Mouse (Mus musculus) liver, adult 2 months (tissue): Measurements from ENCODE around the gene Utrn. TPM values are rescaled to one million over a fixed set of nuclear protein-coding genes. Genes with fewer than 3 reads are reported as not detected.

Experiments
- DNase-seq: peaks from one replicate; pipeline ENCODE4 v3.0.0-alpha.2; 2011; ENCODE audit warnings: low read depth, low spot score; ENCODE audit errors: extremely low read depth
- H3K27ac ChIP-seq: fragments of 200-500 bp; replicated peaks from 2 replicates; pipeline ENCODE4 v1.5.1; 2012; ENCODE audit warnings: low read depth, mild to moderate bottlenecking, control low read depth, inconsistent platforms, low read length; ENCODE audit not compliant: insufficient read depth
- H3K27me3 ChIP-seq: fragments of 200-500 bp; 2 replicates; pipeline ENCODE4 v1.6.1; 2012; ENCODE audit warnings: mild to moderate bottlenecking, moderate library complexity, low read length, inconsistent platforms; ENCODE audit not compliant: control insufficient read depth, insufficient read depth
- H3K36me3 ChIP-seq: fragments of 200-500 bp; 2 replicates; pipeline ENCODE4 v1.6.1; 2012; ENCODE audit warnings: low read length, inconsistent platforms; ENCODE audit not compliant: control insufficient read depth, insufficient read depth
- H3K4me1 ChIP-seq: fragments of 200-500 bp; 2 replicates; pipeline ENCODE4 v1.6.1; 2011; ENCODE audit warnings: low read length; ENCODE audit not compliant: control insufficient read depth, insufficient read depth
- H3K4me3 ChIP-seq: fragments of 200-500 bp; 2 replicates; pipeline ENCODE4 v1.5.1; 2011; ENCODE audit warnings: low read depth, mild to moderate bottlenecking, control low read depth, low read length, moderate library complexity; ENCODE audit not compliant: insufficient read depth
- H3K79me2 ChIP-seq: fragments of 200-500 bp; 2 replicates; pipeline ENCODE4 v1.6.1; 2012; ENCODE audit warnings: inconsistent platforms, mild to moderate bottlenecking, low read length, moderate library complexity; ENCODE audit not compliant: control insufficient read depth, insufficient read depth
- H3K9ac ChIP-seq: fragments of 200-500 bp; 2 replicates; pipeline ENCODE4 v1.6.1; 2012; ENCODE audit warnings: low read depth, mild to moderate bottlenecking, control low read depth, inconsistent platforms, low read length
- CTCF ChIP-seq: fragments of 200-500 bp; IDR thresholded peaks from 2 replicates; pipeline ENCODE4 v1.5.1; 2011; ENCODE audit warnings: low read depth, low read length, control low read depth
- POLR2A ChIP-seq: fragments of 200-500 bp; IDR thresholded peaks from 2 replicates; pipeline ENCODE4 v1.6.1; 2011; ENCODE audit warnings: low read length, control low read depth; ENCODE audit not compliant: insufficient read depth; ENCODE audit errors: extremely low read depth
- WGBS: fragments of 180-500 bp; shearing (Covaris S2); methylation state at CpG from one replicate; pipeline ENCODE4 v1.1.7; 2018; 5-methylcytosine and 5-hydroxymethylcytosine counted together
- polyA plus RNA-seq: library from polyadenylated mRNA; depleted of rRNA; stranded (reverse); fragments of >200 nt; gene quantifications from 2 replicates; pipeline ENCODE4 v1.2.3, GENCODE M21; 2012
- total RNA-seq: library from RNA; depleted of rRNA; stranded (reverse); fragments of >200 nt; gene quantifications from 2 replicates; pipeline ENCODE4 v1.2.3, GENCODE M21; 2014

The Utrn gene
- total and polyA plus RNA-seq, 2 experiments, result 5.9 to 25.7 TPM

- Histone ChIP-seq H3K27me3 (no peaks in the 10 kb centered on the region), H3K4me1 (no peaks in the 10 kb centered on the region), H3K27ac (no peak overlapping the region), H3K36me3 (peaks cover 2% of the 10 kb centered on the region), H3K4me3 (no peak overlapping the region), H3K9ac (no peak overlapping the region), H3K79me2 (no peaks in the 10 kb centered on the region)
- TF ChIP-seq CTCF (no peak), POLR2A (no peak)
- DNase-seq, result no peak
- 97% methylated on average over 7 of the region's 7 CpGs for WGBS
Measured at GRCm38 (mm10) chr10:12423994-12424725, 445.0 kb downstream of the Utrn start.

- Histone ChIP-seq H3K4me1 (peaks cover 1% of the 10 kb centered on the region; the same call in 1 of the 2 replicates), H3K36me3 (peaks cover 7% of the 10 kb centered on the region; the same call in 1 of the 2 replicates), H3K9ac (no peak overlapping the region), H3K27me3 (no peaks in the 10 kb centered on the region), H3K79me2 (no peaks in the 10 kb centered on the region), H3K27ac (no peak overlapping the region), H3K4me3 (no peak overlapping the region)
- whole genome bisulfite sequencing, result 93% methylated on average over 3 of the region's 3 CpGs
- TF ChIP-seq POLR2A, result no peak
- TF ChIP-seq CTCF, result no peak
- no peak for DNase-seq
Measured at GRCm38 (mm10) chr10:12414967-12415366, 454.2 kb downstream of the Utrn start.

GRCm38 (mm10) chr10:12406338-12407110, 462.6 kb downstream of the Utrn start:
- TF ChIP-seq CTCF (no peak), POLR2A (no peak)
- 91% methylated on average over 12 of the region's 12 CpGs for WGBS
- H3K4me1 ChIP-seq, result no peaks in the 10 kb centered on the region

GRCm38 (mm10) chr10:12399450-12399849, 469.7 kb downstream of the Utrn start:
- Histone ChIP-seq H3K36me3 (peaks cover 24% of the 10 kb centered on the region; the same call in 1 of the 2 replicates), H3K27me3 (no peaks in the 10 kb centered on the region), H3K27ac (no peak overlapping the region), H3K4me1 (no peaks in the 10 kb centered on the region), H3K9ac (no peak overlapping the region), H3K4me3 (no peak overlapping the region), H3K79me2 (no peaks in the 10 kb centered on the region)
- TF ChIP-seq CTCF (no peak), POLR2A (no peak)
- 91% methylated on average over 2 of the region's 2 CpGs for WGBS
- DNase-seq, result no peak

More at GRCm38 (mm10) chr10:12406338-12407110, 462.6 kb downstream of the Utrn start:
- no peak overlapping the region for H3K9ac ChIP-seq
- no peak for DNase-seq
- no peaks in the 10 kb centered on the region for H3K27me3 ChIP-seq
- no peak overlapping the region for H3K27ac ChIP-seq
- H3K4me3 ChIP-seq, result no peak overlapping the region
- H3K36me3 ChIP-seq, result peaks cover 21% of the 10 kb centered on the region
- H3K79me2 ChIP-seq, result no peaks in the 10 kb centered on the region

GRCm38 (mm10) chr10:12380139-12380538, 489.0 kb downstream of the Utrn start:
- no peak for DNase-seq
- no peak overlapping the region for H3K9ac ChIP-seq
- H3K27me3 ChIP-seq, result no peaks in the 10 kb centered on the region
- H3K4me3 ChIP-seq, result no peak overlapping the region
- no peaks in the 10 kb centered on the region for H3K4me1 ChIP-seq
- WGBS, result 100% methylated on average over 1 of the region's 1 CpGs
- peaks cover 3% of the 10 kb centered on the region for H3K36me3 ChIP-seq
- no peak overlapping the region for H3K27ac ChIP-seq
- TF ChIP-seq POLR2A (no peak), CTCF (no peak)
- H3K79me2 ChIP-seq, result no peaks in the 10 kb centered on the region

DNA sequence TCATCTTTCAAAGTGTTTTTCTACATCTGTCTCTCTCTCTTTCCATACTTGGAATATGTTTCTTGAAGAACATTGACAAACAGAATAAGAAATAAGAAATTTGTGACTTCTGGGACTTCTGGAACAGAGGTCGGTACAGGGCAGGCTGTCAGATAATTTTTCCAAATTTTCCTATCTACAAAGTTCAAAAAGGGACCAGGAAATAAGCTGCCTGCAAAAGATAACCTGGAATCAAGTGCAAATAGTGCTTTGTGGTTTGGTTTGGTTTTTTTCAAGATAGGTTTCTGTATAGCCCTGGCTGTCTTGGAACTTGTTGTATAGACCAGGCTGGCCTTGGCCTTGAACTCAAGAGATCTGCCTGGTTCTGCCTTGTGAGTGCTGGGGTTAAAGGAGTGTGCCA, 490.0 kb downstream of the Utrn start:
- H3K27me3 ChIP-seq, result no peaks in the 10 kb centered on the region
- H3K9ac ChIP-seq, result no peak overlapping the region
- 90% methylated on average over 1 of the region's 1 CpGs for WGBS
- no peak for DNase-seq
- TF ChIP-seq CTCF (no peak), POLR2A (no peak)
- no peaks in the 10 kb centered on the region for H3K79me2 ChIP-seq
- H3K27ac ChIP-seq, result no peak overlapping the region
- no peaks in the 10 kb centered on the region for H3K4me1 ChIP-seq
- H3K36me3 ChIP-seq, result no peaks in the 10 kb centered on the region; the same call in none of the 2 replicates
- H3K4me3 ChIP-seq, result no peak overlapping the region
